Comparison of ENCODE assay signal across 16 mouse cellular contexts in the genomic region with DNA sequence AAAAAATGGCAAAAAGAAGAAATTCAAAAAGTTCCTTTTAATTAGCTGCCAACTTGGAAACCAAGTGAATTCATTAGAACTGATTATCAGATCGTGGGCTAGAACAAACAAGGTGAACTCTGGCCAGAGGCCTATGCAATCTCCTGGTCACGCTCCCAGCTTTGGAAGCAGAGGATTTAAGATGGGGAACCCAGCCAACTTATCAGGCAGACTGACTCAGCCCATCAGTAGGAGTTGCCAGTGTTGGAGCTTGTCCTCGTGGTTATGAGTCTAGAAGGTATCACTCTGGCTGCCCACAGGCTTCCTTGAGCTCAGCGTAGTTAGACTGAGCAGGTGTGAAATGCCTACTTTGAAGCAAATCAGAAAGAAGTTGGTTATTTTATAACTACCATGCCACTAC. TPM values are rescaled to one million over a fixed set of nuclear protein-coding genes. Genes with fewer than 3 reads are reported as not detected.
DNase-seq lines count a peak whose midpoint lies in the region; ATAC-seq and TF ChIP-seq lines count a peak whose summit lies in the region.
"Had no signal": no experiment of that assay in that cellular context is flagged by ENCODE, and none has a peak within 500 bp of the region (broad histone marks: within the 10 kb centered on the region; RNA-seq: fewer than 3 reads in every experiment).

No protein-coding gene starts in this region.

- H3K27me3 ChIP-seq in Patski (no peaks in the 10 kb centered on the region), myocyte (ENCODE audit: control insufficient read depth, insufficient read depth, insufficient read length) (no peaks in the 10 kb centered on the region)
- H3K27me3 ChIP-seq in neural tube, embryonic 15.5 days (replicated peaks), result no peaks in the 10 kb centered on the region
- H3K27me3 ChIP-seq: forebrain, embryonic 13.5 days; limb, embryonic 15.5 days had no signal

- CTCF ChIA-PET in Patski (lab: Charles Lee), result interaction anchor here (1.0 to 1.4 kb wide), 2 partner anchors 42 to 93 kb away, joined by 3 read pairs; no protein-coding TSS in a partner anchor

- no peaks in the 10 kb centered on the region for H3K79me2 ChIP-seq in myocyte (ENCODE audit: control insufficient read depth, insufficient read depth)

- H3K4me1 ChIP-seq in neural tube, embryonic 15.5 days, result peaks cover 22% of the 10 kb centered on the region

- H3K4me2 ChIP-seq in myocyte (ENCODE audit: low read depth), result peak overlapping the region; percentile 36
- H3K4me2 ChIP-seq in neural tube, embryonic 15.5 days, result no peak overlapping the region
- H3K4me2 ChIP-seq: forebrain, embryonic 13.5 days; limb, embryonic 15.5 days; lung, embryonic 14.5 days had no signal

- H3K4me3 ChIP-seq in myocyte, result no peak overlapping the region
- no peak overlapping the region for H3K4me3 ChIP-seq in neural tube, embryonic 15.5 days (replicated peaks)
- H3K4me3 ChIP-seq: forebrain, embryonic 13.5 days; limb, embryonic 15.5 days had no signal

- in situ Hi-C loops in Patski (cut with MboI; ENCODE audit: low pct_unique_long_range_greater_than_20kb), result no loop called here

- no peak for TF ChIP-seq POLR2A in myocyte (IDR thresholded peaks at IDR 0.05; ENCODE audit: insufficient read length, low read depth)

- no peak overlapping the region for H3ac ChIP-seq in myocyte (ENCODE audit: control insufficient read depth, insufficient read length)

- ATAC-seq in Patski, result no peak
- ATAC-seq in neural tube, embryonic 15.5 days (ENCODE audit: low FRiP score), result no peak
- ATAC-seq: CD4-positive, CD25-positive, alpha-beta regulatory T cell, adult 4 months; forebrain, embryonic 13.5 days; hindbrain, embryonic 16.5 days had no signal

- no peak overlapping the region for H3K9ac ChIP-seq in neural tube, embryonic 15.5 days (replicated peaks)
- H3K9ac ChIP-seq: forebrain, embryonic 13.5 days; limb, embryonic 15.5 days; lung, embryonic 14.5 days had no signal

- H3K36me3 ChIP-seq in myocyte (ENCODE audit: control insufficient read depth, insufficient read depth), result no peaks in the 10 kb centered on the region
- H3K36me3 ChIP-seq in neural tube, embryonic 15.5 days, result no peaks in the 10 kb centered on the region
- H3K36me3 ChIP-seq: limb, embryonic 15.5 days had no signal

- H3K9me3 ChIP-seq in neural tube, embryonic 15.5 days (replicated peaks), result no peaks in the 10 kb centered on the region
- H3K9me3 ChIP-seq: forebrain, embryonic 13.5 days; limb, embryonic 15.5 days had no signal

- 82% methylated on average over 4 of the region's 4 CpGs for WGBS in neural tube, embryonic 15.5 days

- H3K27ac ChIP-seq in neural tube, embryonic 15.5 days (replicated peaks), result no peak overlapping the region
- H3K27ac ChIP-seq: forebrain, embryonic 13.5 days; limb, embryonic 15.5 days had no signal

- POLR2A ChIA-PET in Patski (lab: Charles Lee), result interaction anchor here (1.0 kb wide), 1 partner anchor 12 kb away, joined by 3 read pairs; no protein-coding TSS in a partner anchor

- DNase-seq in kidney, adult 11 months, result peak; percentile 49
- DNase-seq in kidney, postnatal 4 days, result no peak
- peak; percentile 71 for DNase-seq in testis, postnatal 14 days (ENCODE audit: low spot score)
- no peak for DNase-seq in testis, postnatal 10 days (ENCODE audit: low spot score)
- peak; percentile 44 for DNase-seq in Patski (ENCODE audit: low read depth, low spot score)
- no peak for DNase-seq in thymus, postnatal 0 days (ENCODE audit: low spot score)
- DNase-seq: cerebellum, adult 18-20 months; heart, postnatal 14 days; right cerebral cortex, postnatal 25 days had no signal

- TF ChIP-seq CTCF in Patski (IDR thresholded peaks at IDR 0.05), result no peak

TF ChIP-seq in myocyte, 11 proteins besides CTCF, POLR2A, EP300 and RAD21:
- TF ChIP-seq TCF3 (IDR thresholded peaks at IDR 0.05; ENCODE audit: insufficient read length, low read depth) (no peak), MYOG (IDR thresholded peaks at IDR 0.05; ENCODE audit: control insufficient read depth in 1 of 3, insufficient read depth in 1 of 3, insufficient read length in 2 of 3, low read depth in 2 of 3) (no peak), E2F4 (IDR thresholded peaks at IDR 0.05; ENCODE audit: insufficient read depth) (no peak), TCF12 (IDR thresholded peaks at IDR 0.05; ENCODE audit: insufficient read depth, poor library complexity, severe bottlenecking) (no peak), CEBPB (IDR thresholded peaks at IDR 0.05; ENCODE audit: insufficient read depth, poor library complexity, severe bottlenecking) (no peak), MYOD1 (IDR thresholded peaks at IDR 0.05; ENCODE audit: control insufficient read depth in 1 of 3, insufficient read length in 2 of 3, low read depth in 2 of 3) (no peak), USF1 (IDR thresholded peaks at IDR 0.05; ENCODE audit: low read depth) (no peak), POLR2AphosphoS2 (IDR thresholded peaks at IDR 0.05; ENCODE audit: insufficient read length, low read depth) (no peak), REST (IDR thresholded peaks at IDR 0.05; ENCODE audit: insufficient read depth, insufficient read length) (no peak), SRF (IDR thresholded peaks at IDR 0.05; ENCODE audit: control insufficient read depth, insufficient read length, low read depth) (no peak), MAX (IDR thresholded peaks at IDR 0.05; ENCODE audit: low read depth) (no peak)
TF ChIP-seq in myocyte: peak in this region for 0.

RNA-seq across cellular contexts. Expression of a gene that starts 3.9 kb away (rescaled TPM):
- polyA plus RNA-seq in Patski (2021) (10.6 TPM), myocyte (2012; fragmentation: generic; extraction: Trizol) (18.2 TPM)
- 55.5 and 56.4 TPM in 2 replicates for polyA plus RNA-seq in thymus, postnatal 0 days (2015; fragmentation: Nextera tagmentation; extraction: Ambion mirVana)
- polyA plus RNA-seq in neural tube, embryonic 15.5 days (2015; fragmentation: Nextera tagmentation; extraction: Ambion mirVana), result 17.3 and 17.9 TPM in 2 replicates

RNA-seq across cellular contexts. Expression of a gene that starts 4.0 kb away (rescaled TPM):
- 680 TPM for polyA plus RNA-seq in Patski (2021)
- 698 TPM for polyA plus RNA-seq in myocyte (2012; fragmentation: generic; extraction: Trizol)
- 518 and 575 TPM in 2 replicates for polyA plus RNA-seq in thymus, postnatal 0 days (2015; fragmentation: Nextera tagmentation; extraction: Ambion mirVana)
- polyA plus RNA-seq in neural tube, embryonic 15.5 days (2015; fragmentation: Nextera tagmentation; extraction: Ambion mirVana), result 1,502 and 1,904 TPM in 2 replicates

RNA-seq across cellular contexts. Expression of a gene that starts 51.0 kb away (rescaled TPM):
- 59.6 TPM for polyA plus RNA-seq in Patski (2021)
- 80.4 TPM for polyA plus RNA-seq in myocyte (2012; fragmentation: generic; extraction: Trizol)
- polyA plus RNA-seq in thymus, postnatal 0 days (2015; fragmentation: Nextera tagmentation; extraction: Ambion mirVana), result 11.3 and 11.4 TPM in 2 replicates
- polyA plus RNA-seq in neural tube, embryonic 15.5 days (2015; fragmentation: Nextera tagmentation; extraction: Ambion mirVana), result 6.5 and 7.7 TPM in 2 replicates

Comparison
In these comparisons a context has a peak if more than half of its experiments do, and no peak if none do; other contexts are left out.
1. DNase-seq: peak in kidney, adult 11 months (single experiment), testis, postnatal 14 days (single experiment) and Patski (single experiment); none in kidney, postnatal 4 days (0 of 2), testis, postnatal 10 days (single experiment) and thymus, postnatal 0 days (single experiment).